Mouse (Mus musculus): Measurements from ENCODE around the gene Abraxas2.
A peak's percentile ranks its signal among the peaks of the same experiment; 100 is the strongest.

Abraxas2 gene

GRCm38 (mm10) chr7:132898234-132898633 lies 39.2 kb downstream of the Abraxas2 start:
- no peak for ATAC-seq (ENCODE audit: low TSS enrichment)

DNA sequence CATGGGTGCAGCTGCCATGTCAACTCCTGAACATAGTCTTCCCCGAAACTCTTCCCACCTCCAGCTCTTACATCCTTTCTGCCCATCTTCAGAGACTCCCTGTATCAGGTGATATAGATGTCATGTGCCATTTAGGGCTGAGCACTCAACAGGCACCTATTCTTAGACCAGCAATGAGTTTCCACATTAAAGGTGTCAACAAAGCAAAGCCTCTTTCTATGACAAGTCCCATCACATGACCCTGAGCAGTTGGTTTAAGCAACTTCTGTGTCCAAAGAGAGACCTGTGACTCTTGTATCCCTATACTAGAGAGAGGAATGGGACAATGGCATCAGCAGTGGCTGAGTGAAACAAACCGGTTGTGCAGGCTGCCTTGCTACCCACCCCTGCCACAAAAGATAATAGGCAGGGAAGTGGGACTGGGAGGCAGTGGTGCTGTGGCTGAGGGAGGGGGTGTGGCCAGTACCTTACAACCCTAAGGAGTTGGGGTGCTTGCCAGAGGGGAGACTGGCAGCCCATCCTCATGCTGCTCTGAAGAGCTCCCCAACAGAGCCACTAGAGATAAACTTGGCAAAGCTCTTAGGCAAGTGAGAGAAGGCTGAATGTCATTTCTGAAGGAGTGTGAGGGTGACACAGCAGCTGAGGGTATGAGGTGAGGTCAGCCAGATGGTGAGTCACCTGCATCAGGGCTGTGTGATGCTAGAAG lies 42.0 kb downstream of the Abraxas2 start:
- no peak for ATAC-seq (ENCODE audit: low TSS enrichment)

DNA sequence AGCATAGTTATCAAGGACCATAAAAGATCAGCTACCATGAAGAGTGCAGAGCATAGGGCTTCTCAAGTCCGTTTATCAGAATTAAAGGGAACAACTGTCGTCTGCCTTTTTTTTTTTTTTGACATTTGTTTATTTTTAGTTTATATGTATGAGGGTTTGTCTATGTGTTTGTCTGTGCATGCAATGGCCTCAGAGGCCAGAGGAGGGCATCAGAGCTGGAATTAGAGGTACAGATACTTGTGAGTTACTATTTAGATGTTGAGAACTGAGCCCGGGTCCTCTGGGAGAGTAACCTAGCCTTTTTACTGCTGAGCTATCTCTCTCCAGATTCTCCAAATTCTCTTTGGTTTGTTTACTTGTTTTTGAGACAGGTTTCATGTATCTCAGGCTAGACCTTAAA lies 44.8 kb downstream of the Abraxas2 start:
- no peak for ATAC-seq (ENCODE audit: low TSS enrichment)

- ATAC-seq (ENCODE audit: low TSS enrichment): no peak
Measured at GRCm38 (mm10) chr7:132921971-132922370, 62.9 kb downstream of the Abraxas2 start.

GRCm38 (mm10) chr7:132925227-132925626 lies 66.2 kb downstream of the Abraxas2 start:
- no peak for ATAC-seq (ENCODE audit: low TSS enrichment)

DNA sequence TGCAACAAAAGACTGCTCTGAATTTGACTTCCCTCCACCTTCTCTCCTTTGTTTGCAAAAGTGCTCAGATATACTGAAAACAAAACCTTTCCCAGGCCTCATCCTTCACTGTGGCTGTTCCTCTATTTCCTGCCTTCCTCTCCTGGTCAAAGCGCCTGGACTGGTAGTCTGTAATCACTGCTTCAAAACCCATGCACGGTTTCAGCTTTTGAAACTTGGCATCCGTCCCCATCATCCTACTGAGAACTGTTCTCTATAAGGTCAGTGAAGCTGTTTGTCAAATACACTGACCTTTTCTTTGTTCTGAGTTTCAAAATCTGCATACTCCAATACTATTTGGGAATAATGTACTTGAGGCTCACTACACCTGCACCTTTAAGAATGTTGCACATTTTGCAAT lies 68.2 kb downstream of the Abraxas2 start:
- ATAC-seq (ENCODE audit: low TSS enrichment): no peak

- no peak for ATAC-seq (ENCODE audit: low TSS enrichment)
Measured at GRCm38 (mm10) chr7:132930055-132930454, 71.0 kb downstream of the Abraxas2 start.

- ATAC-seq (ENCODE audit: low TSS enrichment): peak; percentile 99
Measured at GRCm38 (mm10) chr7:132930850-132931559, 72.0 kb downstream of the Abraxas2 start, which contains the start of gene Zranb1. Zranb1 (plus strand) TSS chr7:132931142.

GRCm38 (mm10) chr7:132931560-132932351 lies 72.7 kb downstream of the Abraxas2 start:
- ATAC-seq (ENCODE audit: low TSS enrichment): peak; percentile 25; the same call in 1 of the 2 replicates

DNA sequence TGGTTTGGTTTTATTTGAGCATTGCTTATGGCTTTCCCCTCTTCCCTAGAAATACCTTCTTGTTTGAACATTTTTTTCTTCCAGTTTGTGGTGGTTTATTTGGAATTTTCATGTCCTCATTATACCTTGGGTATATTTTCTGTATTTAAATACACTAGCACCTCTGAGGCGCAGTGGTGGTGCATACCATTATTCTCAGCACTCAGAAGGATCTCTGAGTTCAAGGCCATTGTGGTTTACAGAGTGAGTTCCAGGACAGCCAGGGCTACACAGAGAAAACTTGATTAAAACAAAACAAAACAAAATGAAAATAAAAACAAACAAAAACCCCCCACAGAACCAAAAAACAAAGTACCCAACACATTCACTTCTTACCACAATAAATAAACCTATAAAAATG lies 74.3 kb downstream of the Abraxas2 start:
- ATAC-seq (ENCODE audit: low TSS enrichment): no peak
